Comparison of ENCODE assay signal across 12 mouse cellular contexts in the genomic region with DNA sequence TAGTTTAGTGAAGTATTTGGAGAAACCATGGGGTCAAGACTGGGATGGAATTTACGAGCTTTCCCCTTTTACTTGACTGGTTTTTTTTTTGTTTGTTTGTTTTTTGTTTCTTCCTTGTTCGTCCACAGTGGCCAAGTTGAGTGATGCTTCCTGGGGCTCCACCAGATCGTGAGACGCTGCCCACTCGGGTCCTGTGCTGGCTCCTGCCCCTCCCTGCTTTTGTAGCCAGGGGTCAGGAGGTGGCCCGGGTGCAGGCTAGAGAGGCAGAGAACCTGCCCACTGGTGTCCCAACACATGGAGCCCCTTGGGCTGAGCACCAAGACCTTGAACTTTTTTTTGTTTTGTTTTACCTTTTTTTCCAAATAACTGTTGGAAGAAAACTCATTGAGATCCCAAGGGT.
"Had no signal": no experiment of that assay in that cellular context is flagged by ENCODE, and none has a peak within 500 bp of the region (broad histone marks: within the 10 kb centered on the region; RNA-seq: fewer than 3 reads in every experiment).

No protein-coding gene starts in this region.

- H3K27me3 ChIP-seq: limb, embryonic 12.5 days; liver, embryonic 13.5 days; megakaryocyte, embryonic 14.5 days; midbrain, embryonic 15.5 days; neural tube, embryonic 12.5 days had no signal

- H3K4me3 ChIP-seq: limb, embryonic 12.5 days; liver, embryonic 13.5 days; megakaryocyte, embryonic 14.5 days; midbrain, embryonic 15.5 days; neural tube, embryonic 12.5 days had no signal

- ATAC-seq: midbrain, embryonic 15.5 days had no signal

- H3K27ac ChIP-seq: limb, embryonic 12.5 days; midbrain, embryonic 15.5 days; neural tube, embryonic 12.5 days; stomach, postnatal 0 days had no signal

- DNase-seq: kidney, adult 18-20 months; kidney, postnatal 14 days; liver, embryonic 13.5 days; lung, embryonic 14.5 days; lung, postnatal 10 days; lung, postnatal 4 days had no signal

- H3K9me3 ChIP-seq: limb, embryonic 12.5 days; liver, embryonic 13.5 days; megakaryocyte, embryonic 14.5 days; midbrain, embryonic 15.5 days; neural tube, embryonic 12.5 days had no signal

- H3K4me2 ChIP-seq: limb, embryonic 12.5 days; liver, embryonic 13.5 days; lung, embryonic 14.5 days; midbrain, embryonic 11.5 days; midbrain, embryonic 15.5 days; neural tube, embryonic 12.5 days had no signal

- H3K9ac ChIP-seq: limb, embryonic 12.5 days; liver, embryonic 13.5 days; lung, embryonic 14.5 days; neural tube, embryonic 12.5 days had no signal
